Mouse (Mus musculus) lung, postnatal 25 days (tissue): Measurements from ENCODE around the gene Sirpa.

Experiments used
- DNase-seq: peaks from one replicate; pipeline ENCODE4 v3.0.0; 2022; ENCODE audit warnings: low spot score

The Sirpa gene

GRCm38 (mm10) chr2:129606269-129606668, 13.6 kb downstream of the Sirpa start:
- DNase-seq = no peak

- DNase-seq = no peak
These were observed 14.3 kb downstream of the Sirpa start for GRCm38 (mm10) chr2:129606899-129607298.

GRCm38 (mm10) chr2:129613971-129614370, 21.3 kb downstream of the Sirpa start:
- DNase-seq = no peak

GRCm38 (mm10) chr2:129614482-129615185, 22.0 kb downstream of the Sirpa start:
- DNase-seq = no peak

- no peak for DNase-seq
These were observed 27.5 kb downstream of the Sirpa start for GRCm38 (mm10) chr2:129620148-129620547.

GRCm38 (mm10) chr2:129620881-129621280, 28.2 kb downstream of the Sirpa start:
- no peak for DNase-seq

GRCm38 (mm10) chr2:129621654-129622490, 29.2 kb downstream of the Sirpa start:
- DNase-seq = no peak

GRCm38 (mm10) chr2:129622918-129623317, 30.3 kb downstream of the Sirpa start:
- no peak for DNase-seq

GRCm38 (mm10) chr2:129623771-129624170, 31.1 kb downstream of the Sirpa start:
- no peak for DNase-seq

- DNase-seq = peak; percentile 54
These were observed 31.7 kb downstream of the Sirpa start for GRCm38 (mm10) chr2:129624246-129624918.

GRCm38 (mm10) chr2:129624956-129625355, 32.3 kb downstream of the Sirpa start:
- DNase-seq = peak; percentile 38

- peak; percentile 18 for DNase-seq
These were observed 33.2 kb downstream of the Sirpa start for GRCm38 (mm10) chr2:129625845-129626244.

GRCm38 (mm10) chr2:129626621-129627061, 34.0 kb downstream of the Sirpa start:
- DNase-seq = no peak

GRCm38 (mm10) chr2:129627133-129627532, 34.5 kb downstream of the Sirpa start:
- no peak for DNase-seq

GRCm38 (mm10) chr2:129627811-129628210, 35.2 kb downstream of the Sirpa start:
- DNase-seq = no peak

- DNase-seq = no peak
These were observed 36.0 kb downstream of the Sirpa start for GRCm38 (mm10) chr2:129628456-129629185.

GRCm38 (mm10) chr2:129629786-129630531, 37.3 kb downstream of the Sirpa start:
- DNase-seq = no peak

GRCm38 (mm10) chr2:129630532-129630886, 37.9 kb downstream of the Sirpa start:
- DNase-seq = no peak

- DNase-seq = no peak
These were observed 38.5 kb downstream of the Sirpa start for GRCm38 (mm10) chr2:129630978-129631660.

GRCm38 (mm10) chr2:129632324-129632723, 39.7 kb downstream of the Sirpa start:
- DNase-seq = no peak
